Mouse (Mus musculus): ENCODE measurements around the gene Slc6a4.
"Not testable (repeated sequence)": the region's sequence is repeated elsewhere in the genome, so short reads cannot be mapped to it uniquely, and the experiment has no call there.

Slc6a4 gene

GRCm38 (mm10) chr11:77019539-77019938 is 21.1 kb downstream of the Slc6a4 start:
- DNase-seq (ENCODE audit: low spot score in 2 of 2) = no peak

DNA sequence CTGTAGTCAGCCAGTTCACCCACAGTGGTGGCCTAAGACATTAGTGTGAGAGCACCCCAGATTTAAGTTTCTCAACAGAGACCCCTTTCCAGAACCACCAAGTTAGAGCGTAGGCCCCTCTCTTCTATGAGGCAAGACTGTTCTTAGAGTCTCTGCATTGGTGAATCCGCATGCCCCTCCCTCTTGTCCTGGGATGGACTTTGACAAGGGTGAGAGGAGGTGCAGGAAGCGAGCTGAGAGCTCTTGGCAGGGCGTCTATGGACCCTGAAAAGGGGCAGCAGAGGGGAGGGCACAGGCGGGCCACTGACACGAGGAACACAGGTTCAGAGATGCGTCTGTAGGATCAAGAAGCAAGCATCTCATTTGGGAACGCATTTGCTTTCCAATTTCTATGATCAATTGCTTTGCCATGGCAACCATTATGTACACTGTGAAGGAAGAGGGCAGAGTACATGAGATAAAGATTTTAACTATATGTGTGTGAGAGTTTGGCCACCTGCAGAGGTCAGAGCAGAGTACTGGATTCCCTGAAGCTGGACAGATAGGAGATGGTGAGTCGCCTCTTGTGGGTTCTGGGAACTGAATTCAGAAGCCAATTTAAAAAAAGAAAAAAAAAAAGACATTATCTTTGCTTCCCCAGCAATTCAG is 23.5 kb downstream of the Slc6a4 start:
- DNase-seq (ENCODE audit: low spot score in 2 of 2) = no peak

DNA sequence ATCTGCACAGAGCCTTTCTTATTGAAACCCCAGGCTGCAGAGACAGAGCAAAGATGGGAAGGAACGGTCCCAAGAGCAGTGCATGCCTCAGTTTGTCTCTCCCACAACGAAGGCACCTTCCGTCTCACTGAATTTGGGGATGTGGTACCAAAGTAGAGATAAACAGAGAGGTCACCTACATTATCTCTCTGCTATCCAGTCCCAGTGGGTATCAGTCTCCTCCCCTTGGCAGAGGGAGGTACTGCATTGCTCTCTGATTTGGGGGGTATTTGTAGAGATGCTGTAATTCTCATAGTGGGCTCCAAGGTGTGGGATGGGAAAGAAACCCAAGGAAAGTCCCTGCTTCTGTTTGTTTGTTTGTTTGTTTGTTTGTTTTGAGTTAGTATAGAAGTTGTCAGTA is 28.2 kb downstream of the Slc6a4 start:
- DNase-seq (ENCODE audit: low spot score in 2 of 2) = no peak

- DNase-seq (ENCODE audit: low spot score in 2 of 2) = no peak
These were observed 29.8 kb downstream of the Slc6a4 start for GRCm38 (mm10) chr11:77028157-77028556.

- DNase-seq (ENCODE audit: low spot score in 2 of 2) = no peak
These were observed 32.9 kb downstream of the Slc6a4 start for GRCm38 (mm10) chr11:77031151-77031934.

- DNase-seq (ENCODE audit: low spot score in 2 of 2) = no peak
These were observed 43.5 kb downstream of the Slc6a4 start for GRCm38 (mm10) chr11:77041891-77042290.

- DNase-seq (ENCODE audit: low spot score in 2 of 2) = no peak
These were observed 44.4 kb downstream of the Slc6a4 start for GRCm38 (mm10) chr11:77042816-77043215.

DNA sequence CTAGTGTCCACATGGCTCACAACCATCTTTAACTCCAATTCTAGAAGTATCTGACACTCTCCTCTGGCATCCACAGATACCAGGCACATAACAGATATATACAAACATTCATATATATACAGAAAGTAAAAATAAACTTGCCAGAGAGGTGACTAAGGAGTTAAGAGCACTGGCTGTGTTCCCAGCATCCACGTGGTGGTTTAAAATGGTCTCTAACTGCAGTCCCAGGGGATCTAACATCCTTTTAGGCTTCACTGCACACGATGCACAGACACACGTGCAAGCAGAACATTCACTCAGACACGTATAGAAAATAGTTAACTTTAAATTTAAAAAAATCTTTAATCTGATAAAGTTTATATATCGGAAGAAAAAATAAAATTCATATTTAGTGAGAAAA is 63.5 kb downstream of the Slc6a4 start:
- no peak for DNase-seq (ENCODE audit: low spot score in 2 of 2)

GRCm38 (mm10) chr11:77063406-77063805 is 65.0 kb downstream of the Slc6a4 start:
- DNase-seq (ENCODE audit: low spot score in 2 of 2) = no peak

GRCm38 (mm10) chr11:77068825-77069224 is 70.4 kb downstream of the Slc6a4 start:
- no peak for DNase-seq (ENCODE audit: low spot score in 2 of 2)

DNA sequence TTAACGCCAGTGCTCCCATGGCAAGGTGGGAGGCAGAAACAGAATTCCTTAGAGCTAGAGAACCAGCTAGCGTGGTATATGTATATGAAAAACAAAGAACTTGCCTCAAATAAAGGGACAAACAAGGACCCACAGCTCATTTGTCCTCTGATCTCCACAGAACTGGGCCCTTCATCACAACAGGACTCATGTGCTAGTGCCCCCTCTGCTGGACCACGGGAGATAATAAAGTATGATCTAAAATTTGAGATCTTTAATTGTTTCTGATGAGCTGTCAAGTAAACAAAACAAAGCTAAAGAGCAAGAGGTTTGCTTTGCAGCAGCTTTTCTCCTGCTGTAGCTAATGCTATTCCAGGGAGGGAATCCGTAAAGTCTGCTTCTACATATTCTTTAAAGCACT is 72.3 kb downstream of the Slc6a4 start:
- DNase-seq (ENCODE audit: low spot score in 2 of 2) = no peak

DNA sequence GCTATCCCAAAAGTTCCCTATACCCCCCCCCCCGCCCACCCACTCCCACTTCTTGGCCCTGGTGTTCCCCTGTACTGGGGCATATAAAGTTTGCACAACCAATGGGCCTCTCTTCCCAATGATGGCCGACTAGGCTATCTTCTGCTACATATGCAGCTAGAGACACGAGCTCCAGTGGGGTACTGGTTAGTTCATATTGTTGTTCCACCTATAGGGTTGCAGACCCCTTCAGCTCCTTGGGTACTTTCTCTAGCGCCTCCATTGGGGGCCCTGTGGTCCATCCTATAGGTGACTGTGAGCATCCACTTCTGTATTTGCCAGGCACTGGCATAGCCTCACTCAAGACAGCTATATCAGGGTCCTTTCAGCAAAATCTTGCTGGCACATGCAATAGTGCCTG is 78.9 kb downstream of the Slc6a4 start:
- DNase-seq (ENCODE audit: low spot score in 2 of 2) = not testable (repeated sequence)

GRCm38 (mm10) chr11:77077792-77078191 is 79.4 kb downstream of the Slc6a4 start:
- peak in 1 of 2 experiments; percentile 65 for DNase-seq (ENCODE audit: low spot score in 2 of 2)

DNA sequence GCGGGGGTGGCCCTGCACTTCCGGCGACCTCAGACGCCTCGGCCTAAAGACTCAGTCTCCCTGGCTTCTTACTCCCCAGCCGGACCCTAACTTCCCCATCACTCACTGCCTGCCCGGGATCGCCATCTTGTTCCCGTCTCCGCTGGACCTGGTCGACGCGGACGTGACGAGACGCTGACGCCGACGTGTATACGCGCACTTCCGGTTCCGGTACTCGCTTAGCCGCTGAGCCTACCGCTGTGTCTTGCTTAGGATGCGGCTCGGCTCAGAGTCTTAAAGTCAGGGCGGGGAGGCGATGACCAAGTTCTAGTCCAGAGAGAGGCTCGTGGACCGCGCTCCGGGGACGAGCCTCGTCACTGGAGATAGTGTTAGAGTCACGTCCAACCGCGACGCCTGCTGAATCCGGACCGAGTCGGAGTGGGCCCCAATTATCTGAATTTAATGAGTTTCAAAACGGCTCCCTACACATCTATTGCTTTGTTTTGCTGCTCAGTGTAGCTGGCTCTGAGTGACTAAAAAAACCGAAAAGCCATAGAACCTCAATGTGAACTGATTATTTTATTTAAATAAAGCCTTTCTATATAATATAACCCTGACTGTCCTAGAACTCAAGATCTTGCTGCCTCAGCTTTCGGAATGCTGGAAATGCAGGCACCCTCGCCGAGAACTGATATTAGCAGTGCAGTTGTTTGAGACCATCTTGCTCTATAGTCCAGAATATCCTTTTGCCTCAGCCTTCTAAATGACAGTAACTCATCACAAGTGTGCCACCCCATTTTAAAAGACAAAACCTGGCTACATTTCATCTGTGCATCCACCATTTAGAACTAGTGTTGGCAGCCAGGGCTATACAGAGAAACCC is 80.1 kb downstream of the Slc6a4 start, which contains the start of gene Nsrp1:
Gene Nsrp1 (minus strand): TSS at position 163 of the 862 bp plus-strand sequence.
- DNase-seq (ENCODE audit: low spot score in 2 of 2) = peak; percentile 87 to 94

DNA sequence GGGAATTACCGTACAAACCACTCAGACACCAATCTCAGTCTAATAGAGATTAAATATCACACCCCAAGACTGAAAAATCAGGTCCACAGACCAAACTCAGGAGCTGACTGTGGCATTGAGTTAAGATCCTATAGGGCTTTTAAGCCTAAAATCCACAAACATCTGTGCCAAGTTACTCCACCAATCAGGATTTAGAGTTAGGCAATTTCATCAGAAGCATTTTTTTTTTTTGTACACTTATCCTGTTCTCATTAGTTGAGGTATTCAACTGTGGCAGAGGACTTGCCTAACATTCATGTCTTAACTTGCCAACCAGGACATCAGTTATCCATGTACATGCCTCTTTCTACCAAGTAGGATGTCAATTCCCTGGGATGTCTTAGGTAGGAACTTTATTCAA is 81.0 kb downstream of the Slc6a4 start:
- no peak for DNase-seq (ENCODE audit: low spot score in 2 of 2)

All from spleen, postnatal 4 days (tissue).